Mouse (Mus musculus) ES-Bruce4 (cell line): Measurements from ENCODE around the gene Bmf. TPM values are rescaled to one million over a fixed set of nuclear protein-coding genes. Genes with fewer than 3 reads are reported as not detected.

Source experiments
- H3K27ac ChIP-seq: 2 replicates; pipeline ENCODE4 v1.5.1; 2012; ENCODE audit warnings: low read length, inconsistent platforms; ENCODE audit not compliant: insufficient read depth
- H3K27me3 ChIP-seq: 2 replicates; pipeline ENCODE4 v1.6.1; 2012; ENCODE audit warnings: mild to moderate bottlenecking, low read length, inconsistent platforms; ENCODE audit not compliant: control insufficient read depth, poor library complexity, insufficient read depth, severe bottlenecking
- H3K36me3 ChIP-seq: 2 replicates; pipeline ENCODE4 v1.6.1; 2012; ENCODE audit warnings: inconsistent platforms, mild to moderate bottlenecking, low read length, moderate library complexity; ENCODE audit not compliant: control insufficient read depth, poor library complexity, insufficient read depth, severe bottlenecking
- H3K4me1 ChIP-seq: one replicate; pipeline ENCODE4 v1.8.1; 2011; ENCODE audit warnings: low read length; ENCODE audit not compliant: control insufficient read depth, insufficient read depth
- H3K4me3 ChIP-seq: 2 replicates; pipeline ENCODE4 v1.5.1; 2011; ENCODE audit warnings: low read depth, mild to moderate bottlenecking, low read length
- H3K9ac ChIP-seq: 2 replicates; pipeline ENCODE4 v1.6.1; 2012; ENCODE audit warnings: low read depth, mild to moderate bottlenecking, inconsistent platforms; ENCODE audit not compliant: poor library complexity, severe bottlenecking
- H3K9me3 ChIP-seq: replicated peaks from 2 replicates; pipeline ENCODE4 v1.6.1; 2012; ENCODE audit warnings: mild to moderate bottlenecking, low read length, inconsistent platforms; ENCODE audit not compliant: control insufficient read depth, poor library complexity, insufficient read depth, severe bottlenecking
- CTCF ChIP-seq: IDR thresholded peaks from one replicate; pipeline ENCODE4 v1.8.1; 2011; ENCODE audit warnings: low read depth, low read length
- EP300 ChIP-seq: IDR thresholded peaks from 2 replicates; pipeline ENCODE4 v1.6.1; 2011; ENCODE audit warnings: low read depth, low read length; ENCODE audit not compliant: insufficient read depth
- POLR2A ChIP-seq: IDR thresholded peaks from one replicate; pipeline ENCODE4 v1.8.1; 2011; ENCODE audit warnings: low read length; ENCODE audit not compliant: insufficient read depth
- polyA plus RNA-seq: library from polyadenylated mRNA; stranded (reverse); fragments of >200 nt; gene quantifications from 2 replicates; pipeline ENCODE4 v1.2.4, GENCODE M21; 2011; ENCODE audit warnings: low read depth; ENCODE audit not compliant: missing spikeins, insufficient read depth, insufficient read length

The Bmf gene
- polyA plus RNA-seq, 1 experiment: 21.7 TPM

DNA sequence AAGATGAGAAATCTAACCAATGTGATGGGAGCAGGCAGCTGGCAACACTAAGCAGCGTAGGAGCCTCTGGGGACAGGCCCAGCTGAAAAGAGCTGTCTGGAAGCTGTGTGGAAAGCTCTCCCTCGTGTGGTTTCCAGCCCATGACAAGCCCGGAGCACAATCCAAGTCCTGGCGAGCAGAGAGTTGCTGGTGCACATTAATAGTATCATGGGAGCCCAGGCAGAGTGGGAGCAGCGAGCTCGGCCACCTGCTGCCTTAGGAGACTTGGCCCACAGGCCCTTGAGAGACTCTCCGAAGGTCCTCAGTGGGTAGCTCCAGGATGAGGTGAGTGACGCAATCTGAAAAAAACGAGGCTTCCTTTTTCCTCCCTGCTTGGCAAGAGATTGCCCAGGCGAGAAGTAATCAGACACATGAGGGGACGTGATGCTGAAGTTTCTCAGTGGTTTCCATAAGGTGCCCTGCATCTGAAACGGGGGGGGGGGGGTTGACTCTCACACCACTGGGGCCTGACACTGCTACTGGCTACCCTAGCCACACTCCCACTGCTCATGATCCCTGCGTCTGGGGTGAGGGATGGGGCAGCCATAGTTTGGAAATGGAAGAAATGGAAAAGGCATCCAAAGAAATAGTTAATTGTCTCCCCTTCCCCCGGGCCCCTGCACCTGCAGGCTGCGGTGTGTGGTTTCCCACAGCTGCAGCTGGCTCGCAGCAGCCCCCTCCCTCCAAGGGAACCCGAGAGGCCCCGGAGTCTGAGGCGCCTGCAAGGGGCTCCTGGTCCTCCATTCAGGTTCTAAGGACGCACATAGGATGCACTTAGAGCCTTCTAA, 50.1 kb downstream of the Bmf start:
- no peaks in the 10 kb centered on the region for H3K9me3 ChIP-seq
- no peaks in the 10 kb centered on the region for H3K4me1 ChIP-seq
- H3K36me3 ChIP-seq: no peaks in the 10 kb centered on the region
- no peak overlapping the region for H3K9ac ChIP-seq
- TF ChIP-seq EP300 (no peak), CTCF (no peak), POLR2A (no peak)
- no peak overlapping the region for H3K27ac ChIP-seq
- no peaks in the 10 kb centered on the region for H3K27me3 ChIP-seq
- H3K4me3 ChIP-seq: no peak overlapping the region

GRCm38 (mm10) chr2:118498476-118498875, 51.0 kb downstream of the Bmf start:
- Histone ChIP-seq H3K4me1 (no peaks in the 10 kb centered on the region), H3K9ac (no peak overlapping the region), H3K4me3 (no peak overlapping the region), H3K36me3 (no peaks in the 10 kb centered on the region), H3K9me3 (no peaks in the 10 kb centered on the region), H3K27ac (no peak overlapping the region), H3K27me3 (no peaks in the 10 kb centered on the region)
- no peak for TF ChIP-seq CTCF
- TF ChIP-seq EP300: no peak
- TF ChIP-seq POLR2A: no peak

GRCm38 (mm10) chr2:118497890-118498289, 51.6 kb downstream of the Bmf start:
- Histone ChIP-seq H3K36me3 (no peaks in the 10 kb centered on the region), H3K9me3 (no peaks in the 10 kb centered on the region), H3K9ac (no peak overlapping the region), H3K27me3 (no peaks in the 10 kb centered on the region), H3K4me1 (no peaks in the 10 kb centered on the region), H3K4me3 (no peak overlapping the region), H3K27ac (no peak overlapping the region)
- TF ChIP-seq EP300: no peak
- no peak for TF ChIP-seq POLR2A
- TF ChIP-seq CTCF: no peak

DNA sequence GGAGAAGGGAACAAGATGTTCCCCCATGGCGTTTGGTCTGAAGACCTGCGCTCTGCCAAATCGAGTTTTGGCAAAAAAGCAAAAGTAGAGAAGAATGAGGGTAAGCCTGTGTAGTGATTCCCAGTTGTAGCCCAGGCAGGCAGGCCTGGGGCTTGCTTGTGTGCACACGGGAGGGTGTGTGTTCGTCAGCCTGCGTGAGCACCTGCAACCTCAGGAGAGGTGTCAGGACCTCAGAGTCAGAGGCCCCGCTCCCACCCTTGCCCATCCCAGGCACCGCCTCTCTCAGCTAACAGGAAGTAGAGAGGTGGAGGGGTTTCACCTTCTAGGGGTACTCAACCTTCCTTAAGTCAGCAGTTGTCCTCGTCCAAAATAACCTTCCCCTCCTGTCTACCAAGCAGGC, 54.5 kb downstream of the Bmf start:
- H3K27ac ChIP-seq: no peak overlapping the region
- H3K9me3 ChIP-seq: no peaks in the 10 kb centered on the region
- no peaks in the 10 kb centered on the region for H3K36me3 ChIP-seq
- no peaks in the 10 kb centered on the region for H3K27me3 ChIP-seq
- peaks cover 2% of the 10 kb centered on the region for H3K4me1 ChIP-seq
- TF ChIP-seq CTCF (no peak), EP300 (no peak), POLR2A (no peak)
- no peak overlapping the region for H3K9ac ChIP-seq
- H3K4me3 ChIP-seq: no peak overlapping the region

DNA sequence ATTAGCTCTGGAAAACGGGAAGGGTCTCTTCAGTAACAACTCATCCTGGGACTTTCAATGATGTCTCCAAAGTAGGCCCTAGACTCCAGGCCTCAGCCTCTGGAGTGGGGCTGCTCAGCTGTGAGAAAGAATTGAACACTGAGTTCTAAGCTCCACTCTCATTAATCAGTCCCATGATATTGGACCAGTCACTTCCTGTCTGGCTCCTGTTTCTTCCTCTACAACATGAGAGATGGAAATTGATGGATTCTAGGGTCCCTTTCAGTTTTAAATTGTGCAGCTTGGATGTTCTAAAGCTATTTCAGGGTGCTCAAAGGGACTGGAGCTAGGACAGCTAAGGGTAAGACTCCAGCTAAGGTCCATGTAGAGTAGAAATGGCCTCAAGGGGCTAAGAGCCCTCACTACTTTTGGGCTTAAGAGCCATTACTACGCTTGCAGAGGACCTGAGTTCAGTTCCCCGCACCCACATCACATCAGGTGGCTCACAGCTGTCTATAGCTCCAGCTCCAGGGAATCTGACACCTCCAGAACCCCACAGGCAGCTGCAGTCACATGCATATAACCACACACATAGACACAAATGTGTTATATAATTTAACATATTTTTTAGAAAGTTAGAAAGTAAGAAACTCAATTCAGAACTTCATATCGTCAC, 57.6 kb downstream of the Bmf start:
- no peak overlapping the region for H3K27ac ChIP-seq
- no peaks in the 10 kb centered on the region for H3K9me3 ChIP-seq
- no peak overlapping the region for H3K4me3 ChIP-seq
- H3K9ac ChIP-seq: no peak overlapping the region
- H3K36me3 ChIP-seq: no peaks in the 10 kb centered on the region
- peaks cover 4% of the 10 kb centered on the region for H3K4me1 ChIP-seq
- no peaks in the 10 kb centered on the region for H3K27me3 ChIP-seq
- TF ChIP-seq EP300: no peak
- TF ChIP-seq POLR2A: no peak
- no peak for TF ChIP-seq CTCF

DNA sequence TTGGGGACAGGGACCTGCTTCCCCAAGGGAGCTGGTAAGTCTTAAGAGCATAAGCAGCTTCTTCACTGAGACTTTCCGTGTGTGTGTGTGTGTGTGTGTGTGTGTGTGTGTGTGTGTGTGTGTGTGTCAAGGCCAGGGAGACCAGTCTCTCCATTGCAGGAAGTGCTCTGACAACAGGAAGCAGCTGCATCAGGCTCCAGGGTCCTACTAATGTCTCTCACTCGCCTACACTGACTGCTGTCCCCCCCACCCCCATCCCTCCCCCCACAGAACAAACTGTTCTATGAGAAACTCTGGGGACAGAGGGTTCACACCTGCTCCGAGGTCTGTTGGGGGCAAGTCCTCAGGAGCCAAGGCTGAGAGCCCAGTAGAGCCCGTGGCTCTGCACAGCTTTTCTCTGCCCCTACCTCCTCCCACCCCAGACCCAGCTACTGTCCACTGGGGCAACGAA, 58.2 kb downstream of the Bmf start:
- Histone ChIP-seq H3K4me3 (no peak overlapping the region), H3K4me1 (peaks cover 4% of the 10 kb centered on the region), H3K27ac (no peak overlapping the region), H3K9ac (no peak overlapping the region), H3K9me3 (no peaks in the 10 kb centered on the region), H3K27me3 (no peaks in the 10 kb centered on the region), H3K36me3 (no peaks in the 10 kb centered on the region)
- TF ChIP-seq CTCF: no peak
- no peak for TF ChIP-seq POLR2A
- no peak for TF ChIP-seq EP300
